Mouse (Mus musculus) c-Kit-negative CD71-positive TER-119-positive erythroid progenitor cells, embryonic 14.5 days (primary cell): ENCODE measurements around the gene Mb.

ENCODE experiments used
- DNase-seq: peaks from one replicate; pipeline ENCODE4 v3.0.0-alpha.2; 2013; ENCODE audit warnings: low read depth, low spot score

Mb gene

GRCm38 (mm10) chr15:77027117-77027516, 23.4 kb downstream of the Mb start:
- no peak for DNase-seq

DNA sequence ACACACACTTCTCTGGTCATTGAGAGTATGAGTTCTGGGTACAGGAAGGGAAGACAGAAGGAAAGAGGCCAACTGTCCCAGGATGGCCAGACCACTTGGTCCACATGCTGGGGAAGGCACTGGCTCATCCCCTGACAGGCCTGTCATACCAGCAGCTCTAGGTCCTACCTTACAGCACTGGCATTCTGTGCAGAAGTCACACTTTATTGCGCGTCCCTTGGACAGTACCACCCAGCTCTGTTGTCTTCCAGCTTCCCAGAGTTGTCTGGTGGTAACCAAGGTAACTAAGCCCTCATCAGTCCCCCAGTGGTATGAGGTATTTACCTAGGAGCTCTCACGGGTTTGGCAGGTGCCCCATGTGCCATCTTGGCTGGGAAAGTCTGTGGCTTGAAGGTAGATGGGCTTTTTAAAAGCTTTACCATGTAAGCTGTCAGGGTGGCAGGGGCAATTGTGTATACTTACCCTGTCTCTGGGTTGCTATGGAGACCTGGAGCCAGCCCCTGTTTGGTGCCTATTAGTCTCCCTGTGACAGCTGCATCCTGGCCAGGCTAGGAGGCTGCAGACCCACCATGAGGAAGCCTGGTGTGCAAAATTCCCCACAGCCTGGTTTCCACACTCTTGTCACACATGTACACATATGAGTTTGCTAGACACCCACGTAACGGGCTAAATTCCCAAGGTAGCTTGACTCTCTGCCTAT, 24.4 kb downstream of the Mb start:
- no peak for DNase-seq

DNA sequence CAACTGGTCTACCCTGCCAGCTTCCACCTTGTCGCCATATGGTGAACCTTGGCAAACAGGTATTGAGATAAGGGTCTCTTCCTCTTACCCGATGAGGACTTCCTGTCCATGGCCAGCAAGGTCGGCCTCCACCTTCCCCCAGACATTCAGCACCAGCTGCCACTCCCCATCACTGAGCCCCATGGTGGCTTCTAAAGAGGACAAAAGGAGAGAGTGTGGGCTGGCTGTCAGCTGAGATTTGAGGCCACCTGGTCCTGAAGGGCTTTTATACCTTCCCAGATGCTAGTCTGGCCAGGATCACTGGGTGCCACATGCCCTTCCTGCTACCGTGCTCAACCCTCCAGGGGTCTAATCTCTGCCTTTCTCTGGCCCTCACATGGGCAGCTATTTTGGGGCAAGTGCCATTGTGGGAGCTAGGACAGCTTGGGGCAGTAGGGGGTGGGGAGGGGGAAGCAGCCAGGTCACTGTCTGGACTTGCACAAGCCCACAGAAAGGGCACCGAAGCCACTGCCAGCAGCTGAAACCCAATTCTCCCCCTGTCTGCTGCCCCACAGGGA, 28.0 kb downstream of the Mb start:
- DNase-seq: no peak

GRCm38 (mm10) chr15:77021851-77022250, 28.6 kb downstream of the Mb start:
- no peak for DNase-seq

GRCm38 (mm10) chr15:77021056-77021455, 29.4 kb downstream of the Mb start:
- DNase-seq: no peak

GRCm38 (mm10) chr15:77020136-77020535, 30.3 kb downstream of the Mb start:
- DNase-seq: no peak

DNA sequence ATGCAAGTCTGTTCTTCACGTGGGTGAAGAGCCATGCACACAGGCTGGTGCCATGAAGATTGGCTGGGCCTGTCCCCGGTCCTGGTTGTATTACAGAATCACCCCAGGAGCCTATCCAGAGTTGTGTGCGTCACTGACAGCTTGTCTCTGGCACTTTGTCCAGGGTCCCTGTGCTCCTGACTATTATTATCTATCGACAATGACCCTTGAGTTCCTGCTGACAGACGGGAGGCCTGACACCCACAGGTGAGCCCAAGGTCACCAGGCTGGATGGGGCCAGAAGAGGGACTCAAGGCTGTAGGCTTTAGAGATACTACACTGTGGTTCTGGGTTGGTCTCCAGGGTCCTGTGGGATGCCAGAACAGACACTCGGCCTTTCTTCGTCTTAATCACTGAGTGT, 30.9 kb downstream of the Mb start:
- no peak for DNase-seq

DNA sequence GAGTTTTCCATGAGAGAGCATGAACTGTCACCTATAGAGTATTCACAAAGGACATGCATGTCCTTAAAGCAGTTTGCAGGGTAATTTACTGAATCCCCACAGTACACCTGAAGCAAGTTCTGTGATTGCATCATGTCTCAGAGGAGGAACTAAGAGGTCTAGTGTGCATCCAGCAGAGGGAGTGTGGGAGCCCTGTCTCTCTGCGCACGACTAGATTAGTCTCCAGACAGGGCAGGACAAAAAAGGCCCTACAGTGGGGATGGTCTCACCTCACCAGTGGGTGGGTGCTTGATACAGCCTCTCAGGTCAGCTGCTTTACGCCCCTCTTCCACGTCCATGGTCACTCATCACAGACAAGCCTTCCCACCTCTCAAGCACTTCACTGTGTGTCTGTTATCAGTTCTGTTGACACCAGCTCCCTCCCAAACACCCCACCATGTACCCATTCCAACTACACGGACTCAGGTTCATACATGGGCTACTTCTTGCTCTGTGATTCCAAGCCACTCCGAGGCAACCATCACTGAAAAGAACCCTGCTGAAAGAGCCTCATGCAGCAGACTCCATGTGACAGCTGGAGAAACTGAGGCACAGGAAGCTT, 31.6 kb downstream of the Mb start:
- DNase-seq: no peak

DNA sequence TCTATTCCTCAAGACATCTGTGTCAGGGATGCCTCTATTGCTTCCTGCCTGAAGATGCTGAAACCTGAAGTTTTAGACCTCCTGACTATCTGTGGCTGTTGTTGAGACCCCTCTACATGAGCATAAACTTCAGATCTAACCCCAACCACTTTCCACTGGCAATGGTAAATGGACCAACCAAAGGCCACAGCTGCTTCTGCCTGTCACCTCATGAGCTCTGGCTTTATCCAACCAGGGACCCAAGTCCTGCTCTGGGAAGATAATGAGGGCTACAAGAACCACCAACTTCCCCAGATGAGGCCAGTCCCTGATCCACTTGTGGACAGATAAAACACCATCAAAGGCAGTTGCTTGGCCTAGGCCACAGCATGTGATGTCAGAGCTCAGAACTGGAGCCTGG, 32.6 kb downstream of the Mb start:
- DNase-seq: no peak

DNA sequence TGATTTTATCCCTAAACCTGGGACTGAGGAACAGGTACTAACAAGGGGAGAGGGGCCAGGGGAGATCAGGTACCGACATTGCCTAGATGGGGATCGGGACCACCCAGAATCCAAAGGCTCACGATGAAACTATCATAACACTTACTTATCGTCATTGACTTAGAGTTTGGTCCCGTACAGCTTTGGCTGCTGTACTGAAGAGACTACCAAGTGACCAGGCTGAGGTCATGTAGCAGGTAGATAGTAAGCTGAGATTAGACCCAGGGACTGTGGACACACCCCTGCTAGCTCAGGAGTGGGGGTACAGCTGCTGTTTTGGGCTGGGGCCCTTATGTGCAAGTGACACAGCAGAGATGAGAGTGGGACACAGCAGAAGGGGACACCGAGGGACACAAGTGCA, 34.0 kb downstream of the Mb start:
- no peak for DNase-seq

GRCm38 (mm10) chr15:77014985-77015384, 35.5 kb downstream of the Mb start:
- DNase-seq: no peak

DNA sequence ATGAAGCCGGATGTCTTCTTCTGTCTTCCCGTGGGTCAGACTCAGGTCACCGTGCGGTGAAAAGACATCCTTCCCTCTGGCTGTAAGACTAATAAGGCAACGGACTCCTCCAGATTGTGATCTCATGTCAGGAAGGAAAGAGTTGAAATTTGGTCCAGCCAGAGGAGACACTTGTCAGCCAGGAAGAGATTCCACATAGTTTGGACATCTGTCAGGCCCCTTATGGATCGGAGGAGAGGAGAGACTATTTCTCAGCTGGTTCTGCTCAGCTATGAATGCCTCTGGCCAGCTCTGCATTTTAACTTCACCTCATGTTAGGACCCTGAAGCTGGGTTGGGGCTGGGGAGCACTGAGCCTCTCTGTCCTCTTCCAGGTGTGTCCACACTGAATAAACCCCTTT, 36.0 kb downstream of the Mb start:
- DNase-seq: no peak

GRCm38 (mm10) chr15:77013753-77014241, 36.7 kb downstream of the Mb start:
- no peak for DNase-seq

DNA sequence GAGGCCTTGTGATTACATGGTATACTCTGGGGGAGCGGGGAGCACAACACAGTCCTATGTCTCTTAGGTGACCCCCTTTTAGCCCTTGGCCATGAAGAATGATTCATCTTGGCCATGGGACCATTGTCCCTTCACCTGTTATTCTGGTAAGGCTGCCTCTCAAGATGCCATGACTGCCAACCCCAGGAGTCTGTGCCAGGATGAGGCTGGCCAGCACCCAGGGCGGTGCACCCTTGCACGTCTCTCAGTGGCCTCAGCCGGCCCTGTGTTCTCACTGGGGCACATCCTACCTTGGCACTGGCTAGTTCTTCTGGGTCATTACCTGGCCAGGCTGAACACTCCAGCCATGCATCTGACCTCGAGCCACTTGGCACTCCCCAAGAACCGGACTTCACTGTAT, 41.6 kb downstream of the Mb start:
- DNase-seq: no peak

- DNase-seq: no peak
Observed at GRCm38 (mm10) chr15:77003868-77004215, 46.6 kb downstream of the Mb start.

DNA sequence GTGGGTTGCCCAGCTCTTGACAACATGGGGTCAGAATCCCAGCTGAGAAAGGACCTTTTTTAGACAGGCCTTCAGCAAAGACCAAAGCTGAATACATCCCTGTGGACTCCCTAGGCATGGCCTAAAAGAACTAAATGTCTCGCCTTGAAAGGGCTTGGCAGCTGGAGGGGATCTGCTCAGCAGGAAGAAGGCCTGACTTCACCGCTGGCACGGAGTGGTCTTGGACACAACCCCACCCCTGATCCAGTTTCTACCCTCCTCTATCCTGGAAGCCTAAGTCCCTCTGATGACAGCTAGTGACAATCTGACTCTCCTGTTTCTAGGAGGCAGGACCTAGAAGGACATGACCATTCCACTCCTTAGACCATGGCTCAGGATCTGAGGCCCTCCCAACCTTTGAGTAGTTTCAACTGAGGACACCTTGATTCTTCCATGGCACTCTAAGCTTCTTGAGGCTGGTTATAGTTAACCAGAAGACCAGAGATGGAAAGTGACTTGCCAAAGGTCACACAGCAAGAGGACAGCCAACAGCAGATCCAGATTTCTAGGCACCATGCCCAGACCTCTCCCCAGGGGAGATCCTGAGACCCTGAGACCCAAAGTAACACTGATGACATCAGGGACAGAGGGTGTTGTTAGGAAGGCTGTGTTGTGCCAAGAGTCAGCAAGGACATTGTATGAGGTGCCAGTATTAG, 47.1 kb downstream of the Mb start:
- DNase-seq: no peak

GRCm38 (mm10) chr15:76998878-76999588, 51.4 kb downstream of the Mb start:
- no peak for DNase-seq

DNA sequence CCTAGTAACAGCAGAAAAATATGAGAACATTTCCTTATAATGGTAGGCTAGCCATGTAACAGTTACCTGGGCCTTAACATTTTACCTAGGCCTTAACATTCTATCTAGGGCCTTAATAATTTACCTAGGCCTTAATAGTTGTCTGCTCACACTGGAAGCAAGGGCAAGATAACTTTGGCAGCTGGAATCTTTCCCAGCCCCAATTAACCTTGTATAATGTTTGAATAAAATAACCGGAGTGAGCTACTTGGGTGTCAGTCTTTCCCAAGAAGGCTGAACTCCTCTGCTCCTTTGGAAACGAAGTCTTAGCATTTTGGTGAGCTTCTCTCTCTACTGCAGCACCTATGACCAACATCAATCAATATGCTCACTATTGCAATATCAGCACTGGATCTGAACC, 52.4 kb downstream of the Mb start:
- DNase-seq: no peak

GRCm38 (mm10) chr15:76994413-76994812, 56.1 kb downstream of the Mb start:
- no peak for DNase-seq

GRCm38 (mm10) chr15:76987542-76988094, 62.9 kb downstream of the Mb start:
- no peak for DNase-seq

DNA sequence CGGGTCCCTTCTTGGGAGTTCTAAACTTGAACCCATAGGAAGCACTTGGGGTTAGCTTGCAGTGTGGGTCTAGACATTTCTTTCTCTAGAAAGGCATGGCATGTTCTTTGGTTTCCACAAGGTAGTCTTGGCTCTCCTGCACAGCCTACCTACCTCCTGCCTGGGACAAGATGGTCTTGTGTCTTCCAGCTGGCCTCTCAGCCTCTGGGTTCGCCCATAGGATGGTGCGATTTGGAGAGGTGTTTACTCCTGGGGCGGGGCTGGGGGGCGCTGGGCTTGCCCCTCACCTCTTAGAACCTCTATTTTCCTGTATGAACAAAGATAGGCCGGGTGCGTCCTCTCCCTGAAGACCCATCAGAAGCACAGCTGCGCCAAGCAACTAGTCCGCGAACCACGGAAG, 63.3 kb downstream of the Mb start:
- DNase-seq: no peak

DNA sequence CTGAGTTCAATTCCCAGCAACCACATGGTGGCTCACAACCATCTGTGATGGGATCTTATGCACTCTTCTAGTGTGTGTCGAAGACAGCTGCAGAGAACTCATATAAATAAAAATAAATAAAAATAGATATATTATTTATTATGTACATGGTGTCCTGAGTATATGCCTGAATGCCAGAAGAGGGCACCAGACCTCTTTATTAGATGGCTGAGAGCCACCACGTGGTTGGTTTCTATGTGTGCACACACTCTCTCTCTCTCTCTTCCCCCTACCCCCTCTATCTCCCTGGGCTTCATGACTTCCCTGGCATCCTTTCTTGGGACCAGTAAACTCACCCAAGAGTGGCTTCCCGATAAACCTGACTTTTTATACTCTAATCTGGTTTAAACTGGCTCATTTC, 67.7 kb downstream of the Mb start:
- DNase-seq: no peak
